Mouse (Mus musculus) monocyte, adult 5-6 weeks (primary cell): Measurements from ENCODE around the gene Abcg5. TPM values are rescaled to one million over a fixed set of nuclear protein-coding genes. Genes with fewer than 3 reads are reported as not detected.

Experiments
- ATAC-seq: fragments of 153-309, 156-312 bp; replicated peaks from 2 replicates; pipeline ENCODE4 v1.8.0; 2017; ENCODE audit warnings: mild to moderate bottlenecking; ENCODE audit not compliant: low TSS enrichment, insufficient number of reproducible peaks, severe bottlenecking, poor library complexity, low FRiP score
- total RNA-seq: library from RNA; stranded (forward); fragments of 200-1000, 200-491, 200-594 nt; gene quantifications from 3 replicates; pipeline ENCODE4 v1.2.3, GENCODE M21; 2017

Gene Abcg5
- total RNA-seq, 1 experiment from 2014 or later, result not detected

- ATAC-seq, result no peak
These were observed 29.3 kb downstream of the Abcg5 start for GRCm38 (mm10) chr17:84653544-84653943.

GRCm38 (mm10) chr17:84650302-84651017 lies 32.4 kb downstream of the Abcg5 start:
- no peak for ATAC-seq

- ATAC-seq, result peak; percentile 90
These were observed 35.2 kb downstream of the Abcg5 start for GRCm38 (mm10) chr17:84647630-84648029.

- peak; percentile 48 for ATAC-seq
These were observed 36.3 kb downstream of the Abcg5 start for GRCm38 (mm10) chr17:84646477-84646876.

GRCm38 (mm10) chr17:84645894-84646293 lies 36.9 kb downstream of the Abcg5 start:
- no peak for ATAC-seq

- no peak for ATAC-seq
These were observed 37.7 kb downstream of the Abcg5 start for GRCm38 (mm10) chr17:84645119-84645518.

- ATAC-seq, result no peak
These were observed 38.3 kb downstream of the Abcg5 start for GRCm38 (mm10) chr17:84644292-84645050.

GRCm38 (mm10) chr17:84642324-84642723 lies 40.5 kb downstream of the Abcg5 start:
- no peak for ATAC-seq

GRCm38 (mm10) chr17:84641893-84642292 lies 40.9 kb downstream of the Abcg5 start:
- no peak for ATAC-seq

- ATAC-seq, result no peak
These were observed 42.9 kb downstream of the Abcg5 start for GRCm38 (mm10) chr17:84639796-84640378.

- peak; percentile 50; the same call in 1 of the 2 replicates for ATAC-seq
These were observed 44.8 kb downstream of the Abcg5 start for GRCm38 (mm10) chr17:84637971-84638370.

- no peak for ATAC-seq
These were observed 46.5 kb downstream of the Abcg5 start for GRCm38 (mm10) chr17:84636328-84636727.

- ATAC-seq, result no peak; the same call in 1 of the 2 replicates
These were observed 49.4 kb downstream of the Abcg5 start for GRCm38 (mm10) chr17:84633443-84633842.

- ATAC-seq, result no peak
These were observed 51.0 kb downstream of the Abcg5 start for GRCm38 (mm10) chr17:84631836-84632235.

GRCm38 (mm10) chr17:84628611-84629010 lies 54.2 kb downstream of the Abcg5 start:
- no peak for ATAC-seq

GRCm38 (mm10) chr17:84627721-84628120 lies 55.1 kb downstream of the Abcg5 start:
- ATAC-seq, result no peak

GRCm38 (mm10) chr17:84626857-84627305 lies 55.9 kb downstream of the Abcg5 start:
- no peak for ATAC-seq

- peak; percentile 98 for ATAC-seq
These were observed 56.4 kb downstream of the Abcg5 start, which contains the start of gene Dync2li1 for GRCm38 (mm10) chr17:84626276-84626856. Gene Dync2li1 (plus strand): TSS chr17:84626496.

- ATAC-seq, result no peak
These were observed 59.9 kb downstream of the Abcg5 start for GRCm38 (mm10) chr17:84622873-84623272.
